Mouse (Mus musculus) left cerebral cortex, postnatal 36 days (tissue): ENCODE measurements at regions not wholly inside any gene's neighbourhood (a gene's known extent, or its start where the extent isn't known, plus 50 kb on each side); places are given as distances from the start of the nearest gene placed in this dataset.

Experiments
- DNase-seq, 2 experiments: peaks; one replicate each; pipeline ENCODE4 v3.0.0; 2021 to 2022; ENCODE audit warnings: low spot score in 2 of 2, mixed read lengths in 1 of 2
- intact Hi-C: fragments of 180-260 bp; cut with DNase I; formaldehyde crosslinking; loops from one replicate; pipeline ENCODE4 v1.15.1; 2025

GRCm38 (mm10) chr13:31364369-31364768 lies 191.6 kb upstream of the Foxq1 start:
- intact Hi-C loops, result no loop called here
- no peak for DNase-seq

- no peak for DNase-seq
- intact Hi-C loops, result no loop called here
Observed at GRCm38 (mm10) chr13:31367226-31367625, 188.7 kb upstream of the Foxq1 start.

GRCm38 (mm10) chr13:31369182-31369581 lies 186.8 kb upstream of the Foxq1 start:
- no peak for DNase-seq
- intact Hi-C loops, result no loop called here

GRCm38 (mm10) chr13:31370873-31371272 lies 185.1 kb upstream of the Foxq1 start:
- intact Hi-C loops, result no loop called here
- no peak for DNase-seq

GRCm38 (mm10) chr13:31374006-31374405 lies 181.9 kb upstream of the Foxq1 start:
- DNase-seq, result no peak
- intact Hi-C loops, result no loop called here

GRCm38 (mm10) chr13:31393421-31394215 lies 162.3 kb upstream of the Foxq1 start:
- DNase-seq, result no peak
- intact Hi-C loops, result no loop called here

GRCm38 (mm10) chr13:31396216-31396910 lies 159.6 kb upstream of the Foxq1 start:
- intact Hi-C loops, result no loop called here

GRCm38 (mm10) chr13:31397246-31397645 lies 158.7 kb upstream of the Foxq1 start:
- intact Hi-C loops, result no loop called here

More at GRCm38 (mm10) chr13:31396216-31396910, 159.6 kb upstream of the Foxq1 start:
- DNase-seq, result no peak

GRCm38 (mm10) chr13:31400401-31400800 lies 155.5 kb upstream of the Foxq1 start:
- intact Hi-C loops, result no loop called here
- no peak for DNase-seq

More at GRCm38 (mm10) chr13:31397246-31397645, 158.7 kb upstream of the Foxq1 start:
- DNase-seq, result no peak

- no peak for DNase-seq
- intact Hi-C loops, result no loop called here
Observed at GRCm38 (mm10) chr13:31405312-31405711, 150.6 kb upstream of the Foxq1 start.

GRCm38 (mm10) chr13:31408439-31409122 lies 147.4 kb upstream of the Foxq1 start:
- no peak for DNase-seq
- intact Hi-C loops, result no loop called here

GRCm38 (mm10) chr13:31409123-31409513 lies 146.8 kb upstream of the Foxq1 start:
- intact Hi-C loops, result no loop called here
- DNase-seq, result no peak

- no peak for DNase-seq
- intact Hi-C loops, result no loop called here
Observed at GRCm38 (mm10) chr13:31421556-31421955, 134.4 kb upstream of the Foxq1 start.

GRCm38 (mm10) chr13:31423599-31423998 lies 132.3 kb upstream of the Foxq1 start:
- intact Hi-C loops, result no loop called here
- no peak for DNase-seq

- no peak for DNase-seq
- intact Hi-C loops, result no loop called here
Observed at GRCm38 (mm10) chr13:31425825-31426500, 130.0 kb upstream of the Foxq1 start.

GRCm38 (mm10) chr13:31436434-31436833 lies 119.5 kb upstream of the Foxq1 start:
- intact Hi-C loops, result no loop called here
- DNase-seq, result no peak

- no peak for DNase-seq
- intact Hi-C loops, result no loop called here
Observed at GRCm38 (mm10) chr13:31439761-31440627, 115.9 kb upstream of the Foxq1 start.

- intact Hi-C loops, result no loop called here
- peak in 1 of 2 experiments; percentile 8 for DNase-seq
Observed at GRCm38 (mm10) chr13:31458883-31459282, 97.1 kb upstream of the Foxq1 start.

- no peak for DNase-seq
- intact Hi-C loops, result no loop called here
Observed at GRCm38 (mm10) chr13:31465141-31465540, 90.8 kb upstream of the Foxq1 start.
